In genomic region chr2:173385722-173386141, GRCm38 (mm10) we compare ENCODE assay signal across 12 mouse cellular contexts.
DNase-seq lines count a peak whose midpoint lies in the region; ATAC-seq and TF ChIP-seq lines count a peak whose summit lies in the region.
"Had no signal": no experiment of that assay in that cellular context is flagged by ENCODE, and none has a peak within 500 bp of the region (broad histone marks: within the 10 kb centered on the region; RNA-seq: fewer than 3 reads in every experiment).

No protein-coding gene starts in this region.

- no peak for TF ChIP-seq POLR2A in embryonic fibroblast, embryonic 13.5 days (IDR thresholded peaks at IDR 0.05; ENCODE audit: low read depth, low read length)

- no peak overlapping the region for H3K4me3 ChIP-seq in embryonic fibroblast, embryonic 13.5 days (ENCODE audit: insufficient read depth, low read length)
- H3K4me3 ChIP-seq in hindbrain, embryonic 13.5 days = no peak overlapping the region
- H3K4me3 ChIP-seq: embryonic facial prominence, embryonic 12.5 days; intestine, embryonic 15.5 days had no signal

- H3K9me3 ChIP-seq in hindbrain, embryonic 13.5 days = no peaks in the 10 kb centered on the region
- H3K9me3 ChIP-seq: embryonic facial prominence, embryonic 12.5 days; intestine, embryonic 15.5 days had no signal

- no peak for ATAC-seq in hindbrain, embryonic 13.5 days (ENCODE audit: low FRiP score)
- ATAC-seq: intestine, embryonic 15.5 days had no signal

- H3K27ac ChIP-seq in embryonic fibroblast, embryonic 13.5 days (ENCODE audit: insufficient read depth, low read length) = peak overlapping the region; percentile 38
- H3K27ac ChIP-seq in hindbrain, embryonic 13.5 days = no peak overlapping the region
- H3K27ac ChIP-seq: embryonic facial prominence, embryonic 12.5 days; intestine, embryonic 15.5 days had no signal

- peak; percentile 14 to 26 for DNase-seq in adrenal gland, adult 18-20 months (ENCODE audit: low spot score in 2 of 2)
- no peak for DNase-seq in adrenal gland, adult 8-10 months
- peak; percentile 42 for DNase-seq in thymus, postnatal 14 days
- DNase-seq in thymus, postnatal 10 days (ENCODE audit: low spot score in 2 of 2) = no peak
- peak; percentile 69 for DNase-seq in splenic B cell, adult 2 months (ENCODE audit: low read depth, low spot score)
- DNase-seq in layer of hippocampus, adult 18-20 months (ENCODE audit: low spot score in 2 of 2) = no peak
- DNase-seq: lung, postnatal 10 days; right cerebral cortex, postnatal 4 days had no signal

- H3K9ac ChIP-seq in hindbrain, embryonic 13.5 days = no peak overlapping the region
- H3K9ac ChIP-seq: embryonic facial prominence, embryonic 12.5 days; intestine, embryonic 15.5 days had no signal

- no peaks in the 10 kb centered on the region for H3K36me3 ChIP-seq in splenic B cell, adult 2 months (ENCODE audit: control insufficient read depth, insufficient read depth, low read length, poor library complexity, severe bottlenecking)
- H3K36me3 ChIP-seq in hindbrain, embryonic 13.5 days = no peaks in the 10 kb centered on the region
- H3K36me3 ChIP-seq: embryonic facial prominence, embryonic 12.5 days; intestine, embryonic 15.5 days had no signal

- peaks cover 10% of the 10 kb centered on the region; the same call in 1 of the 2 replicates for H3K4me1 ChIP-seq in embryonic fibroblast, embryonic 13.5 days (ENCODE audit: control insufficient read depth, insufficient read depth, low read length)
- peaks cover 14% of the 10 kb centered on the region for H3K4me1 ChIP-seq in hindbrain, embryonic 13.5 days (replicated peaks)
- H3K4me1 ChIP-seq: embryonic facial prominence, embryonic 12.5 days had no signal

- TF ChIP-seq CTCF in embryonic fibroblast, embryonic 13.5 days (IDR thresholded peaks at IDR 0.05; ENCODE audit: borderline replicate concordance, insufficient read depth, low read length) = no peak

- H3K27me3 ChIP-seq in splenic B cell, adult 2 months (ENCODE audit: control insufficient read depth, insufficient read depth, low read length, poor library complexity, severe bottlenecking) = no peaks in the 10 kb centered on the region
- H3K27me3 ChIP-seq in hindbrain, embryonic 13.5 days = 0 out of 2 replicates have a peak, but pooled peaks cover 3% of the 10 kb centered on the region
- H3K27me3 ChIP-seq: embryonic facial prominence, embryonic 12.5 days; intestine, embryonic 15.5 days had no signal

- WGBS in hindbrain, embryonic 13.5 days = 62% methylated on average over 9 of the region's 9 CpGs

- H3K4me2 ChIP-seq in hindbrain, embryonic 13.5 days = no peak overlapping the region
- H3K4me2 ChIP-seq: embryonic facial prominence, embryonic 12.5 days; intestine, embryonic 15.5 days had no signal

Comparison
In these comparisons a context has a peak if more than half of its experiments do, and no peak if none do; other contexts are left out.
1. DNase-seq: peak in adrenal gland, adult 18-20 months (2 of 2), thymus, postnatal 14 days (single experiment) and splenic B cell, adult 2 months (single experiment); none in adrenal gland, adult 8-10 months (single experiment), thymus, postnatal 10 days (0 of 2) and layer of hippocampus, adult 18-20 months (0 of 2).